8 mouse cellular contexts compared by ENCODE assay signal in the genomic region with DNA sequence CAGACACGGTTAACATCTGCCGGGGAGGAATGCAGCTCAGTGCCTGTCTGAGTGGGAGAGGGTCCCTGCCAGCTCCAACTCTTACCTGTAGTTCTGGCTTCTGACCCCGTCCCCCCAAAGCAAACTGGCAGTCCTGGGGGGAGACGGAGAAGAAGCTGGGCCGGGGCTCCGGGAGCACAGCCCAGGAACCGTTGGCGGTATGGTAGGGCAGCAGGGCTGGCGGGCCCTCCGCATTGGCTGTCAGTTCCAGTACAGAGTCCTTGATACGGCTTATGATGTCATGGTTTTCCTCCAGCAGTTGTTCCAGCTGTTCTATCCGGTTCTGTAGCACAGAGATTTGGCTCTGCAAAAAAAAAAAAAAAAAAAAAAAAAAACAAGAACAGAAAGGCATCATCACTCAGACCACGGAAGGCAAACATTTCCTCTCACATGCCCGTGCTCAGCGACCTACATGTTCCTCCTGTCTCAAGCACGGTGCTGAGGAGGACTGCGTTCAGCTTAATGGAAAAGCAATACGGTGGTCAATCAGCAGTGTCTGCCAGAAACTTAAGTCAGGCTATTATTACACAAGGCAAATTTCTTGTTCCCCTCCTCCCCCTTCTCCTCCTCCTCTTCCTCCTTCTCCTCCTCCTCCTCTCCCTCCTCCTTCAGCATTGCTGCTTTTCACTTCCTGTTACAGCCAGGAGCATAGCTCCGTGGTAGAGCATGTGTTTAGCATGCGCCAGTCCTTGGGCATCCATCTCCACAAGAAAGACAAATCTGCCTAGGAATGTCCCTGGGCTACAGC. TPM values are rescaled to one million over a fixed set of nuclear protein-coding genes. Genes with fewer than 3 reads are reported as not detected.
A peak's percentile ranks its signal among the peaks of the same experiment; 100 is the strongest.
DNase-seq lines count a peak whose midpoint lies in the region; ATAC-seq and TF ChIP-seq lines count a peak whose summit lies in the region.

No protein-coding gene starts in this region.

- H3K36me3 ChIP-seq in lung, postnatal 0 days (ENCODE audit: insufficient read depth, low read length), result peaks cover 10% of the 10 kb centered on the region; the same call in 1 of the 2 replicates
- peaks cover 4% of the 10 kb centered on the region for H3K36me3 ChIP-seq in intestine, embryonic 16.5 days (ENCODE audit: control insufficient read depth, insufficient read depth, low read length)

- no peak overlapping the region for H3K9ac ChIP-seq in lung, postnatal 0 days (replicated peaks; ENCODE audit: low read depth)
- 0 out of 2 replicates have a peak overlapping the region, but pooled peaks have one; percentile 24 for H3K9ac ChIP-seq in intestine, embryonic 16.5 days (ENCODE audit: low read depth, low read length)

- peak; percentile 8; the same call in 1 of the 2 replicates for ATAC-seq in lung, postnatal 0 days
- no peak for ATAC-seq in intestine, embryonic 16.5 days

- H3K27me3 ChIP-seq in lung, postnatal 0 days (replicated peaks; ENCODE audit: insufficient read depth, low read length), result no peaks in the 10 kb centered on the region
- no peaks in the 10 kb centered on the region for H3K27me3 ChIP-seq in intestine, embryonic 16.5 days (replicated peaks; ENCODE audit: control insufficient read depth, insufficient read depth, low read length)

- no peak overlapping the region for H3K4me3 ChIP-seq in lung, postnatal 0 days (ENCODE audit: low read depth, low read length)
- peak overlapping the region; percentile 10; the same call in 1 of the 2 replicates for H3K4me3 ChIP-seq in cortical plate, adult 2 months (ENCODE audit: insufficient read depth, low read length)
- no peak overlapping the region for H3K4me3 ChIP-seq in intestine, embryonic 16.5 days (ENCODE audit: low read length)
- H3K4me3 ChIP-seq in olfactory bulb, adult 2 months (ENCODE audit: insufficient read depth, low read depth, low read length), result peak overlapping the region; percentile 6; the same call in 1 of the 2 replicates

- TF ChIP-seq EP300 in lung, postnatal 0 days (IDR thresholded peaks at IDR 0.05), result no peak

- H3K4me1 ChIP-seq in lung, postnatal 0 days (ENCODE audit: insufficient read depth, low read depth, low read length), result peaks cover 8% of the 10 kb centered on the region
- peaks cover 5% of the 10 kb centered on the region; the same call in 1 of the 2 replicates for H3K4me1 ChIP-seq in cortical plate, adult 2 months (ENCODE audit: control insufficient read depth, insufficient read depth, low read length)
- H3K4me1 ChIP-seq in intestine, embryonic 16.5 days (ENCODE audit: control insufficient read depth, insufficient read depth, low read length), result peaks cover 15% of the 10 kb centered on the region
- peaks cover 26% of the 10 kb centered on the region for H3K4me1 ChIP-seq in olfactory bulb, adult 2 months (ENCODE audit: control insufficient read depth, insufficient read depth, low read length)

- WGBS in lung, postnatal 0 days, result 52% methylated on average over 20 of the region's 20 CpGs
- 64% methylated on average over 20 of the region's 20 CpGs for WGBS in intestine, embryonic 16.5 days
- WGBS in olfactory bulb, adult 2 months, result 56% methylated on average over 20 of the region's 20 CpGs

- TF ChIP-seq POLR2A in cortical plate, adult 2 months (IDR thresholded peaks at IDR 0.05; ENCODE audit: extremely low read depth, insufficient read depth, low read length), result no peak
- no peak for TF ChIP-seq POLR2A in olfactory bulb, adult 2 months (IDR thresholded peaks at IDR 0.05; ENCODE audit: insufficient read depth, low read depth, low read length)

- no peaks in the 10 kb centered on the region for H3K9me3 ChIP-seq in lung, postnatal 0 days (ENCODE audit: low read length)
- H3K9me3 ChIP-seq in intestine, embryonic 16.5 days (ENCODE audit: control insufficient read depth, low read length), result no peaks in the 10 kb centered on the region

- intact Hi-C loops in gastrocnemius, postnatal 14 days (cut with DNase I; ENCODE audit: low total_unique reads), result no loop called here

- no peak for TF ChIP-seq CTCF in lung, postnatal 0 days (IDR thresholded peaks at IDR 0.05)
- TF ChIP-seq CTCF in cortical plate, adult 2 months (IDR thresholded peaks at IDR 0.05; ENCODE audit: extremely low read depth, insufficient read depth, low read length), result no peak
- no peak for TF ChIP-seq CTCF in olfactory bulb, adult 2 months (IDR thresholded peaks at IDR 0.05; ENCODE audit: insufficient read depth, low read depth, low read length)

- peak; percentile 69 for DNase-seq in lung, postnatal 0 days (ENCODE audit: low spot score)
- DNase-seq in lung, postnatal 14 days, result no peak
- DNase-seq in natural killer cell, adult 2 months (ENCODE audit: low spot score in 2 of 2), result no peak
- DNase-seq in gastrocnemius, postnatal 14 days, result no peak
- DNase-seq in ovary, postnatal 14 days (ENCODE audit: low spot score), result no peak

- H3K27ac ChIP-seq in lung, postnatal 0 days (ENCODE audit: low read length), result peak overlapping the region; percentile 33; the same call in 1 of the 2 replicates
- H3K27ac ChIP-seq in cortical plate, adult 2 months (ENCODE audit: insufficient read depth, low read length), result no peak overlapping the region
- H3K27ac ChIP-seq in intestine, embryonic 16.5 days (ENCODE audit: low read length), result peak overlapping the region; percentile 61
- no peak overlapping the region for H3K27ac ChIP-seq in olfactory bulb, adult 2 months (ENCODE audit: insufficient read depth, low read depth, low read length)

- H3K4me2 ChIP-seq in lung, postnatal 0 days (replicated peaks; ENCODE audit: low read depth, low read length), result no peak overlapping the region
- peak overlapping the region; percentile 73; the same call in 1 of the 2 replicates for H3K4me2 ChIP-seq in intestine, embryonic 16.5 days (ENCODE audit: low read depth, low read length)

RNA-seq across cellular contexts. Expression of gene Man2a2, which starts 2.3 kb away (rescaled TPM):
- polyA plus RNA-seq in lung, postnatal 0 days (2015; fragmentation: Nextera tagmentation; extraction: Ambion mirVana), result 8.5 and 9.6 TPM in 2 replicates
- polyA plus RNA-seq in cortical plate, adult 2 months (2012; rRNA removed), result 112 and 115 TPM in 2 replicates
- polyA plus RNA-seq in intestine, embryonic 16.5 days (2015; fragmentation: Nextera tagmentation; extraction: Ambion mirVana), result 8.0 and 10.0 TPM in 2 replicates
- 117 and 148 TPM in 2 replicates for polyA plus RNA-seq in olfactory bulb, adult 2 months (2012; ENCODE audit: insufficient read depth, insufficient read length, low replicate concordance, missing spikeins)
- total RNA-seq in gastrocnemius, postnatal 14 days (2021), result 10 to 100 TPM; 96.8 to 97.0 TPM

RNA-seq across cellular contexts. Expression of gene Fes, which starts 18.9 kb away (rescaled TPM):
- polyA plus RNA-seq in lung, postnatal 0 days (2015; fragmentation: Nextera tagmentation; extraction: Ambion mirVana), result 23.5 and 26.4 TPM in 2 replicates
- 5.9 and 7.6 TPM in 2 replicates for polyA plus RNA-seq in cortical plate, adult 2 months (2012; rRNA removed)
- 10.9 and 11.6 TPM in 2 replicates for polyA plus RNA-seq in intestine, embryonic 16.5 days (2015; fragmentation: Nextera tagmentation; extraction: Ambion mirVana)
- not detected in 2 replicates for polyA plus RNA-seq in olfactory bulb, adult 2 months (2012; ENCODE audit: insufficient read depth, insufficient read length, low replicate concordance, missing spikeins)
- total RNA-seq in gastrocnemius, postnatal 14 days (2021), result 1 to 10 TPM; 5.7 to 7.6 TPM

RNA-seq across cellular contexts. Expression of gene Hddc3, which starts 25.9 kb away (rescaled TPM):
- 8.5 and 9.2 TPM in 2 replicates for polyA plus RNA-seq in lung, postnatal 0 days (2015; fragmentation: Nextera tagmentation; extraction: Ambion mirVana)
- polyA plus RNA-seq in cortical plate, adult 2 months (2012; rRNA removed), result 54.6 and 61.3 TPM in 2 replicates
- 15.1 and 18.7 TPM in 2 replicates for polyA plus RNA-seq in intestine, embryonic 16.5 days (2015; fragmentation: Nextera tagmentation; extraction: Ambion mirVana)
- polyA plus RNA-seq in olfactory bulb, adult 2 months (2012; ENCODE audit: insufficient read depth, insufficient read length, low replicate concordance, missing spikeins), result not detected in 2 replicates
- 10 to 100 TPM; 34.3 to 37.2 TPM for total RNA-seq in gastrocnemius, postnatal 14 days (2021)

RNA-seq across cellular contexts. Expression of gene Unc45a, which starts 28.0 kb away (rescaled TPM):
- 30.3 and 32.9 TPM in 2 replicates for polyA plus RNA-seq in lung, postnatal 0 days (2015; fragmentation: Nextera tagmentation; extraction: Ambion mirVana)
- 55.4 and 56.8 TPM in 2 replicates for polyA plus RNA-seq in cortical plate, adult 2 months (2012; rRNA removed)
- polyA plus RNA-seq in intestine, embryonic 16.5 days (2015; fragmentation: Nextera tagmentation; extraction: Ambion mirVana), result 35.0 and 38.5 TPM in 2 replicates
- not detected in 2 replicates for polyA plus RNA-seq in olfactory bulb, adult 2 months (2012; ENCODE audit: insufficient read depth, insufficient read length, low replicate concordance, missing spikeins)
- 10 to 100 TPM; 11.7 to 12.1 TPM for total RNA-seq in gastrocnemius, postnatal 14 days (2021)

RNA-seq across cellular contexts. Expression of gene Furin, which starts 36.4 kb away (rescaled TPM):
- polyA plus RNA-seq in lung, postnatal 0 days (2015; fragmentation: Nextera tagmentation; extraction: Ambion mirVana), result 24.4 and 27.3 TPM in 2 replicates
- polyA plus RNA-seq in cortical plate, adult 2 months (2012; rRNA removed), result 19.9 and 22.1 TPM in 2 replicates
- 7.8 and 9.7 TPM in 2 replicates for polyA plus RNA-seq in intestine, embryonic 16.5 days (2015; fragmentation: Nextera tagmentation; extraction: Ambion mirVana)
- not detected in 2 replicates for polyA plus RNA-seq in olfactory bulb, adult 2 months (2012; ENCODE audit: insufficient read depth, insufficient read length, low replicate concordance, missing spikeins)
- 10 to 100 TPM; 49.4 to 51.9 TPM for total RNA-seq in gastrocnemius, postnatal 14 days (2021)

Comparison
In these comparisons a context has a peak if more than half of its experiments do, and no peak if none do; other contexts are left out.
1. H3K27ac ChIP-seq: peak in lung, postnatal 0 days (single experiment) and intestine, embryonic 16.5 days (single experiment); none in cortical plate, adult 2 months (single experiment) and olfactory bulb, adult 2 months (single experiment).
2. H3K4me3 ChIP-seq: peak in cortical plate, adult 2 months (single experiment) and olfactory bulb, adult 2 months (single experiment); none in lung, postnatal 0 days (single experiment) and intestine, embryonic 16.5 days (single experiment).
3. RNA of gene Man2a2, which starts 2.3 kb away (polyA plus RNA-seq): 117 to 148 TPM in olfactory bulb, adult 2 months and 112 to 115 TPM in cortical plate, adult 2 months; 8.5 to 9.6 TPM in lung, postnatal 0 days and 8.0 to 10.0 TPM in intestine, embryonic 16.5 days; every median in the first group is over 10 times any median in the second.